Mouse (Mus musculus): ENCODE results near the gene Bcl2. TPM values are rescaled to one million over a fixed set of nuclear protein-coding genes. Genes with fewer than 3 reads are reported as not detected.

Bcl2 gene
- total RNA-seq, 2 experiments from 2014 or later = 5.2 to 6.8 TPM

DNA sequence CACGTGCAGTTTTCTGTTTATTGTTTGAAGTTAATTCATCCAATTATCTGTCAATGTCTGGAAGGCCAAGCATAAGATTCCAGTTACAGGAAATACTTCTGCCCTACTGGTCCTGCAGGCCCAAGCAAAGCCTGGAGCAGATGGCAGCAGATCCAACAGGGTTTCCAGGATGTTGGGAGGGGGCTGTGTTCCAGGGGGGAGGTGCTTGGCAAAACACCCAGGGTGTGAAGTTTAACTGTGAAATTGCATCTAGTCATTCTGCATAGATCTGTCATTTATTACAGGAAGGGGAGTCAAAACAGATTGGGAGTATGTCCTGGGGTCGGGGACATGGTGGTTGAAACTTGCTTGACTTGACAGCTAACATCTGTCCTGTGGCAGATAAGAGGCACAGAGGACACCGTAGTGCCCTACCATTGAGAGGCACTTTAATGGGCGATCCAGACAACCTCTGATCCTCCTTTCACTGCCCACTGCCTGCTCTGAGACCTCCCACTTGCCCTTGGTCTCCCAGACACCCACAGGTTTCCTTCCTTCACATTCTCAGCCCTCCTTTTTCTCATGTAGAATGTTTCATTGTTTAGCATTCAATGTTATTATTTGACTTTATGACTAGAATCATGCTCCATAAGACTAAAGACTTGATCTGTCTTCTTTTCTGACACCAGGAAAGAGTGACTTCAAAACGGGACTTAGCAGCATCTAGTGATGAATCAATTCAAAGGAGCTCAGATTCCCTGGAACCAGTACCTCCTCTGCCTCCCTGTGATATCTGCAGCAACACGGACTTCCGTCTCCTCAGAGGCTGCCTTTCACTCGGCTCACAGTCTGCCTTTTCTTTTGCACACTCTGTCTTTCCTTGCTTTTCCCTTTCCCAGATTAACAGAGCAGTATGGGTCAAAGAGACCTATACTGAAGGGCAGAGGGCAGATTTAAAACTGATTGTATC, 47.7 kb downstream of the Bcl2 start:
- DNase-seq = peak in 1 of 2 experiments; percentile 12

DNA sequence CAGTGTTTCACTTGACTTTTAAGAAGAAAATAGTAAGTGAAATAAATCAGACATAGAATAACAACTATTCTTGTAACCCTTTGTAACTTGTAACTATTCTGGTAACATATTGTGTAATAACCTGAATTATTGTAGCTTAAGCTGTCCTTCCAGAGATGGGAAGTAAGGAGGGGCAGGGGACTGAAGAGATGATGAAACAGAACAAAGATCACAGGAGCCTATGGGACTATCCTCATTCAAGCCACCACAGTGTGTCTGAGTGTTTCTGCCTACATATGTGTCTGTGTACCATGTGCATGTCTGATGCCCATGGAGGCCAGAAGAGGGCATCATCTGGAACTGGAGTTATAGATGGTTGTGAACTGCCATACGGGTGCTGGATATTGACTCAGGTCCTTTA, 49.1 kb downstream of the Bcl2 start:
- no peak for DNase-seq

DNA sequence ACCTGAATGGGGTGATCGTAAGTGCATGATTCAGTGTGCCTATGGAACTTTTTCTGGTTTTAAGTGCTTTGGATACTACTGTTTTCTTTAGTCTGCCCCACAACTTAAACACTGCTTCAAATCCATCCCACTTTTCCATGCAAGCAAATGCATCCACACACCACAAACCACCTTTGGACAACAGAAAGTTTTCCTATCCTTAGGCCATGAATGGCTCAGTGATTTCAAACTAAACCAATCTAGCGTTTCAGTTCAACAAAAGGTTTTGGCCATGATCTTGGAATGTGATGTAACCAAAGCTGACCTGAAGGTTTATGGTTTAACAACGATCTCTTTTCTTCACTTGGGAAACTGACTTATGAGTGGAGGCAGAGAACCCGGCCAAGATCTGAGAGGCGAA, 51.6 kb downstream of the Bcl2 start:
- DNase-seq = no peak

DNA sequence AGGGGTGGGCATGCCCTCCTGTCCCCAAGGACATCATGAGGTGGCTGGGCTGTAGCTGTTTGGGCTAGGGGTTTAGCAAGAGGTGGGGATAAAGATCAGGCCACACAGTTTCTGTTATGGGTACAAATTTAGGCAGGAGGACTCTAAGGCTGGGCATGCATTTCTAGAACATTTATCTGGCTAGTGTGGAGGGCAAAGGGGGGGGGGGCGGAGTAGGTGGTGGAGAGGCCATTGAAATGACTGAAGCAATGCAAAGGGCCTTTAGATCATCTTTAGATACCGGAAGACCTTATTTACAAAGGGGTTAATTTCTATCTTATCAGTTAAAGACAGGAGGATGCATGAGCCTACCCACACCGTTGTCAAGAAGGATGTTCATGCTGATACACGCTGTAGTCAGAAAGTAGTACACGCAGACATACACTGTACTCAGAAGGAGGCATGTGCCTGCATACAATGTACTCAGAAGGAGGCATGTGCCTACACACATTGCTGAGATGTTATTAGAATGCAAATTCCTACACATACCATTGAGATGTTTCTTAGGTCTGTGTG, 55.7 kb downstream of the Bcl2 start:
- DNase-seq = no peak

DNA sequence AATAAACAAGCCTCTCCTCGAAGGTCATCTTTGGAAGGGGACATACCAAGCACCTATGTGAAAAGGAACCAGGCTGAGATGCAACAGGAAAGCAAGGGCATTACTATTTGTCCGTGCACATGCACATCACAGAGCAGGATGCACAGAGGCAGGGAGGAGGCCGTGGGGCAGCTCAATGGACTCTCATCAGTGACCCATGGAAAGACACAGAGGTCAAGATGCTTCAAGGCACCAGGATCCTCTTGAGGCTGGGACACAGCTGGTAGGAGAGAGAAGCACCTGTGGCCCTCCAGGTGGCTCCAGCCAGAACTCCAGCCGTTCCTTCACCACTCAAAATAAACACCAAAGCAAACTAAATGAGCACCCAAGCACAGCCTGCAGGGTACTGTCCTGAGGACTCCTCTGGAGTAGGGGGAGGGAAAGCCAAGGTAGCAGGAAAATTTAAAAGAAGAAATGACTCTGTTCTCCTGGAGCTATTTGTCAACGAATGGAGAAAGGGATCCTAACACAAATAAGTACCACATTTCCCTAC, 57.8 kb downstream of the Bcl2 start:
- DNase-seq = no peak

DNA sequence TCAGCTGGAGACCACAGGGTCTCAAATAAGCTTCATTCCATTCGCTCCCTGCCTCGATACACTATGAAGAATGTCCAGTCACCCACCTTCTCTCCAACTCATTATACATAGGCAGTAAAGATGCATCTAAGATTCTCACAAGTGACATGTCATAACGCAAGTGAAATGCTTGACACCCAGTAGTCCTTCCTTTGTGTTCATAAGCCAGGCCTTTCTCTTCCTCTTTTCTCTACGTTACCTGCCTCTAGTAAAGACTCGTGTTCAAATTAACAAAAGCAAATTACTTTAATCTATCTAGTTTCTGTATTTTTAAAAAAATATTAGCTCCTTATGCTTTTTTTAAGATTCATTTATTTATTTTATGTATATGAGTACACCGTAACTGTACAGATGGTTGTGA, 59.8 kb downstream of the Bcl2 start:
- no peak for DNase-seq

DNA sequence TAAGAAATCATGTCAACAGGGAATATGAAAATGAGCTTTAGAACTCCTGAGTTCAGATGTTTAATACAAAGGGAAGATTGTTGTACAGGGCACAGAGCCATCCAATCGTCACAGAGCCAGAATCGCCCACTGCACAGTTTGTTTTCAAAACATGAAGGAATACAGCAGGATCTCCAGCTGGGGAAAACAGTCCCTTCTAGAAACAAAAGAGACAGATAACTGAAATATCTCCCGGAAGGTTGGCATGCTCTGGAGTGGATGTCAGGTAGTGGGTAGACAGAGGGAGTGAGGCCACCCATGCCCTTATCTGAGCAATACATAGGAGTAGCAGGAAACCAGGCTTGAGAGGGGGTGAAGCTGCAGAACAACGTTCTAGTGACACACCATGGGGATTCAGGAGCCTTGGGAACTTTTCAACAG, 60.6 kb downstream of the Bcl2 start:
- DNase-seq = no peak

DNA sequence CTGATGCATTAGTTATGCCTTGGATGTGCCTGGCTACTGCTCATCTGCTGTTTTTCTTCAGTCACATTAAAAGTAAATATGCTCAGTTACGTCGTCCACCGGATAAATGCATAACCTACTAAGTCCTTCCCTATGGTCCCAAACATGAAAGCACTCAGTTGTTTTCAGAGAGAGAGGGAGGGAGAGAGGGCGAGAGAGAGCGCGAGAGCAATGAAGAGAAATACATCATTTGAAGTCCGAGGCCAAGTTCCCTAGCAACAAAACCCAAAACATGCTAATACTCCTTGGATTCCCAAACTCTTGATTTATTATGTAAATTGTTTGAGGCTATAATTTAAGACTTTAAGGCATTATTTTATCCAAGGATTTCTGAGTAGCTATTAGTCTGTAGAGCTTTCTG, 62.9 kb downstream of the Bcl2 start:
- DNase-seq = no peak

DNA sequence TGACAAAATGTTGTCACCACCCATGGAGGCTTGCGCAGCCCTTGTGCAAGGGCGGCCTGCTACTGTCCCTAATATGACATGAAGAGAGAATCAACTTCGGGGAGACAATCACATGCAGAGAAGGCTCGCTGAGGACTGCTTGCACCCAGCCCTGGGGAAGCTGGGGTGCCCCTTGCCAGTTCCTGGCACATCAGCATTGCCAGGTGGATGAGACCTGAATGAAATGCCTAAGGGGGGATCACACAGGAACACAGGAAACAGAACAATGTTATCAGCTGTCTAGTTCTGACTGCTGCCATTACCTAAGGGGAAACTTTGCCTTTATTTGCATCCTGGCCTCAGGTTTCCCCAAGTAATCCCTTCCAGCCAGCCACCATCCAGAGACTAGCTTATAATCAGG, 63.6 kb downstream of the Bcl2 start:
- no peak for DNase-seq

DNA sequence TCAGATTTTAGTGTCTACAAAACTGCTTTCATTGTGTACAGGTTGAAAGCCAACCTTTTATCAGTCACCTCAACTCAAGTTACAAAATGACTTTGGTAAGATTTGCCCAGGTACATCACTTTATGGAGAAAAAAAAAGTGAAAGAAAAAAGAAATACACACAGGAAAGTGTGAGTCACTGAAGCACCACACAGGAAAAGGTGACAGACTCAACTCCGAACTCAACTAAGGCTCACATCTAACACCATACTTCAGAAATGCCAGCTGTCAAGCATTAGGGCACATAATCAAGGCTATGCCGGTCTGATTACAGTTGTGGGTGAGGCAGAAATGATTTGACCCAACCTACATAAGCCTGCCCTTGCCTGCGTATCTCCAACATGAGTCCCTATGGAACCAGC, 66.7 kb downstream of the Bcl2 start:
- DNase-seq = no peak

DNA sequence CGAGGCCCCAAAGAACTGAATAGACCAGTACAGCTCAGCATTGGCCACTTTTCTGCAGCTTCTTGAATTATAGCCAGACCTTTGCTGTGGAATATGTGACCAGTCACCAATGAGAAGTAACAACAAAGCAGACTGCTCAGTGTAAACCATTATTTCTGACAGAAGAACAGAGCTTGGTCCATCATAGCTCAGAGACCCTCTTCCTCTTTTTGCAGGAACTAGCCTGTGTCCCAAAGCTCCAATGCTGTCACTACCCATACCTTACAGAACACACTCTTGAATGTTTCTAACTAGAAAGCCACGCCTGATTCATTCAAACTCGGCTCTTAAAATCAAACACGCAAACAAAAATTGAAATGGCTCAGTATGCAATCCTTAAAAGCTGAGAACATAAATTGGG, 69.5 kb downstream of the Bcl2 start:
- DNase-seq = no peak

DNA sequence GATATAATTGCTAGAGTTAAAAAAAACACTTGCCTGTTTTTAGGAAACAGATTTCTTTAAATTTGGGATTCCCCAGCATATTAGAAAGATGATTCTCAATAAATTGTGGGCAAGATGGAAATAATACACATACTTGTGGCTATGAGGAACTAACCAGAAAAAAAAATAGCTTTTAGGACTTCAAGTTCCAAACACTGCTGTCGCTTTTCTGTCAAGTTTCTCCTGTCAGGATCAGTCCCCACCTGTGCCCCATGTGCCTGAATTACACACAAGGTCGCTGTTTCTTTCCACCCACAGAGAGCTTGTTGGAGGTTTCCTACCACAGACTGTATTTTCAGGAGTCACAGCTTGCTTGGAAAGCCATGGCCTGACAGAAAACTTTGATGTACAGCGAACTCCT, 70.5 kb downstream of the Bcl2 start:
- DNase-seq = no peak

DNA sequence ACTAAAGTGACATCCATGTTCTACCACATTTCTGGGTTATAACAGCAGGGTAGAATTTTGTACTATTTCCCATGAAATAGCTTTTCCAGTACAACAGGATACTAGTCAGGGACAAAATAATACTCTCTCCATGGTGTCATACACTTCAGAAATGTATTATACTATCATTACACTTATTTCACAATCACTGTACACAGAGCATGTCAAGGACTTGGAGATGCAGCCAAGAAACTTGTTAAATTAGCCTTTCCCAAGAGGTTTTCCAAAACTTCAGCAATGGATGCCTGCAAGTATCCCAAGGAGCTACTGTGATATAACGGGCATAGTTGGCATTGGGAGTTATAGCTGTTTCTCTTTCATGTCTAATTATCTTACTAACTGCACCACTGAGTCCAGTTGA, 73.5 kb downstream of the Bcl2 start:
- DNase-seq = no peak

DNA sequence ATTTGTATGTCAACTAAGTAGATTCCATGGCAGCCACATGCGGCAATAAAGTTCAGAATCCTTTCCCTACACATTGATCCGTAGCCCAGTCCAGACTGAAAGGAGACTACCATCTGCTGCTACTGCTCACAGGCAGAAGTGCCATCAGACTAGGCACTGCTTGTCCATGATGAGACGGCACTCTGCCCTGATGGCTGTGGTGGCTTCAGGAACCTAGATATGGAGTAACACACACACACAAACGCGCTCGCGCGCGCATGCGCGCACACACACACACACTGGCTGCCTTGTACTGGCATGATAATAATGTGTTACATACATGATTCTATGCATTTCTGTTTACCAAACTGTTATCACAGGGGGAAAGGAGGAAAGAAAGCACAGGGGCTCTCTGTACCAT, 76.4 kb downstream of the Bcl2 start:
- DNase-seq = no peak

DNA sequence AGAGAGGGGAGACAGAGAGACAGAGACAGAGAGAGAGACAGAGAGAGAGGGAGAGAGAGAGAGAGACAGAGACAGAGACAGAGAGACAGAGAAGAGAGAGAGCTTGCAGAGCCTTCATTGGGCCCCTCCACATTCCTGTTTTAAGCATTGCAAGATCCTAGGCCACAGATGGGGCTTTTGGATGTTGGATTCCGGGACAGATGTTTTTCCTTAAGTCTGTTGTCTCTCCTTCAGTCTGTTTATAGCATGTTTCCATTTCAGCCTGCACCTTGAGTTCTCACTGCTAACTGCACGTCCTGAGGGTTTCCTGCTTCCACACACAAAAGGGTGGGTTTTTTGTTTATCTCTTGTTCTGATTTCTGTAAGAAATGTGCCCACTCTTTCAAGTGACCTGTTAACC, 77.4 kb downstream of the Bcl2 start:
- no peak for DNase-seq

DNA sequence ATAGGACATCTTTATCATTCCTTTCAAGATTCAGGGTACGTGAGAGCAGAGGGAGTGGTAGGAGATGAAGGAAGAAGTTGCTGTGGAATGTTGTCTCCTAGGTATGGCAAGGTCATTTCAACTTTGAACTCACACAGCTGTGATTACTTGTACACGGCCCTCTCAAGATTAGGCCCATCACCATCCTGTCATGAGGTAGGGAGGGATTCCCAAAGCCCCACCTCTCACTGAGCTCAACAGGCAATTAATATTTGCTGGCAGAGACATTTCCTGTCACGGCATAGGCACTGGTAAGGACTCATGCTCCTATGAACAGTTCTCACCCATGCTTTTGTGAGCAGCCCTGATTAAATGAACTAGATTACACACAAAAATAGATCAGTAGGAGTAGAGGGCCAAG, 80.9 kb downstream of the Bcl2 start:
- no peak for DNase-seq

DNA sequence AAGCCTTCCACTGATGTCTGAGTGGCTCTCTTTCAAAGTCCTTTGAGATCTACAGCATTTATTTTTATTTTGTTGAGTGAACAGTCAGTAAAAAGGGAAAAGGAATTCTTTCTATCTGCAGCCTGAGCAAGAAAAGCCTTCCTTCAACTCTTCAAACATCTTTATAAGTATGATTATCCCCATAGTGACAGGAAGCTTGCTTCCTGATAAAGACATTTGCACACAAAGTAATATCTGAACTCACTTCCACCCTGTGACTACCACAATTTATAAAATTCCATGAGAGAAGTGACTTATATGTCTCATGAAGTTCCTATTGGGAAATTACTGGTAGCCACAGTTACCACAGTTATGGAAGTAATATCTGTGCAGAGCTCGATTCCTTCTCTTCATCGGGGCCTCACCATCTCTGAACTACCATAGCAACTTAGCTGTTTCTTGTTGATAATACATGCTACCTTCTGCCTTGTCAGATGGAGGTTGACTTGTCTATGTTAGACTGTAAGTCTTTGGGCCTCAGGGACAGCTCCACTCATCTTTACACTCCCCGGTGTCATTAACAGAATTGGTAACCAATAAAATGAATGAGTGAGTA, 82.1 kb downstream of the Bcl2 start:
- DNase-seq = no peak

DNA sequence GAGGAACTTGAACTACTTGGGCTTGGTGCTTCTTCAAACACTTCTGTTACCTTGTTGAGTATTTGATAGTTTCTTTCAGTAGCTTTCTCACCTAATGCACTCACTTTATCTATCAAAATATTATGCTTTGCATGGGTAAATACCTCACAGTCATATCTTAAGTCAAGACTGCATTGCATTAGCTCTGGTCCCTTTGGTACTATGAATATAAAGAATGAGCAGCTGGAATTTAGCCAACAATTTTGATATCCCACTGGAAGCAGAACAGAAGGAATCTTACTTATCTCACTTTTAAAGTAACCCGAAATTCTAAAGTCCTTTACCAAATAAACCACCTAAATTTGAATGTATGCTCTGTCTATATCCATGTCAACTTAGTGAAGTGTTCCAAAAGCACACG, 83.1 kb downstream of the Bcl2 start:
- no peak for DNase-seq

DNA sequence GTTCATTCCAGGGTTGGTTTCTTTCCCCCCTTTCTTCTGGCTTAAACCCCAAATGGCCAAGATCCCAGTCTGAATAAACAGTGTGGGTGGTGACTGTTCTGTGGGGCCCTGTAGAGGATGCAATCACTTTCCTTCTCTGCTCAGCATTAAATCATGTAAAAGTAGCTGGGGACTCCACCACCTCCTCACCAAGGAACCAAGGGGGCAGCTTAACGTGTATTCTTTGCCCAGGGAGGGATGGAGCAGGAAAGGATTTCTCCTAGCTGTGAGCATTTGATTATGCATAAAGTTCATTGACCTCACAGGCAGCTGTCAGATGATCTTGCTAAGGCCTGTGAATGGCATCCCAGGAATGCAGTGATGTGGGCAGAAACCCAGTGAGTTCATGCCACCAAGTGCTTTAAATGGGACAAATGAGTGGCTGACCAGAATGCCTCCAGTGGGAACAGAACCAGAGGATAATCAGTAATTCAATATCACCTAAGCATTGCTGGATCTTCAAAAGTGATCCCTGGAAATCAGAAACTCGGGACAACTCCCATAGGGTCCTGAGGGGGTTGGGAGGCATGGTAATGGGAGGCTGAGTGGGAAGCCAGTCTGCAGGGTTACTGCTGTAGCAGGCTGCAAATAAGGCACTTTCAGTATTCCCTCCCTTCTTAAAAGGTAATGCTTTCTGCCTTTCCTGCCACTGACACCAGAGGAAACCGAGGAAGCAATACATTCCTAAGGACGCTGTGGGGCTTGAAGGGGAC, 84.0 kb downstream of the Bcl2 start:
- DNase-seq = peak; percentile 12 to 20

DNA sequence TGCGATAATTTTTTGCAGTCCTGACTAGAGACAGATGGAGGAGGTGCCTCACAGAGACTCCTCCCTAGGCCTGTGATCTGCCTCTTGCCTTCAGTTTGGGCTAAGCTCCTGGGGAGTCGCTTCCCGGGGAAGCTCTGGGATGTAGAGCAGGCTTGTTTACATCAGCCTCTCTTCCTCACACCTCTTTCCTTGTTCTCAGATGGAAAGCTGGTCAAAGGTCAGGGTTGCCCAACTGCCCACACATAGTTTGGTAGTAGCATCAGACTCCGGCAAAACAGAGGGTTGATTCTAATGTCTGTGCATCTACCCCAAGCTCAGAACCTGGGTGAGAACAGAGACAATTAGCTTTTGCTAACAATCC, 84.6 kb downstream of the Bcl2 start:
- DNase-seq = peak; percentile 10 to 28

DNA sequence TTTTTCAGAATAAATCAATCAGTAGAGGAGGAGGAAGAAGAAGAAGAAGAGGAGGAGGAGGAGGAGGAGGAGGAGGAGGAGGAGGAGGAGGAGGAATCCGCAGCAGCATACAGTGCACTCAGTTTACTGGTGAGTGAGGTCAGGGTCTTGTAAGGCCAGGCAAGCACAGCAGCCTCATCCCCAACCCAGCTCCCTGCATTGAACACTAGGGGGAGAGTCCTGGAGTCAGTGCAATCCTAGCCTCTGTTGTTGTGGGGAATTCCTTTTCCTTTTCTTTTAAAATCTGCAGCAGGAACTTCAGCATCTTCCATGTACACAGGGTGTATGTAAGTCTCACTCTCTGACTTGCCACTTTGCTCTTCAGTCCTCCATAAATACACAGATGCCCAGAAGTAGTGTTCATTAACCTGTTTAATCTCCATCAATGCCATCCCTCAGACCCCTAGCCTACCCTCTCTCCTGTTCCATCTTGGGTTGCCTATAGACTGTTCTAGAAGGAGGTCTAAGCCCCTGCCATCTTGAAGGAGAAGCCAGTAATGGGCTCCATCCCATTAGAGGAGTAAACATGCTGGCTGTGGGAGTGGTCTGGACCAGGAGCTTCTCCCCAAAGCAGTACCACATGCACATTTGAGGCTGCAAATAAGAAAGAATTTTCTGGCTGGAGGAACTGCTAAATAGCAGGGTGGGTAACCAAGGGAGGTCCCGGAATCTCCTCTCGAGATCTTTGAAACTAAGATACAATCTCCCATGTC, 85.2 kb downstream of the Bcl2 start:
- peak in 1 of 2 experiments; percentile 41 for DNase-seq

DNA sequence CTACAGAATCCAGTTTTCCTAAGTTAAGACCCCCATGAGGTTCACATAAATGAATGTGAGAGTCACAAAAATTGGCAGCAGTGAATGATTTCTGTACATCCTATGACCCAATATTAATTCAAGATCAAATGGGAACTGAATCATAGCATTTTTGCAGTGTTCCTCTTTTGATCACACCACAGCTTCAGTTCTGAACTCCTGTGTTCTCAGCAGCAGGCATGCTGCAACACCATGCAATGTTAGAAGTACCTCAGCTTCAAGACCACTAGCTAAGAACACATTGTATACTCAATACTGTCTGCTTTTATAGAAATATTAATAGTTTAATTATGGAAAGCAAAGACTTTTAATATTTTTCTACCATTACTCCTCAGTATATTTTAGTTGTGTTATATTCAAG, 85.8 kb downstream of the Bcl2 start:
- no peak for DNase-seq

Measured in adrenal gland, postnatal 36 days (tissue).